Mouse (Mus musculus) G1E (cell line): ENCODE results near the gene Map3k5. TPM values are rescaled to one million over a fixed set of nuclear protein-coding genes. Genes with fewer than 3 reads are reported as not detected.

ENCODE experiments used
- ATAC-seq: 2 replicates; pipeline ENCODE4 v1.8.0; 2016; ENCODE audit warnings: mild to moderate bottlenecking; ENCODE audit not compliant: insufficient number of reproducible peaks, poor library complexity, low FRiP score, severe bottlenecking; ENCODE audit errors: extremely low read depth
- DNase-seq: peaks from one replicate; pipeline ENCODE4 v3.0.0; 2012; ENCODE audit warnings: low spot score
- H3K27me3 ChIP-seq: 2 replicates; pipeline ENCODE4 v1.6.1; 2012; ENCODE audit warnings: mild to moderate bottlenecking, low read length, inconsistent platforms; ENCODE audit not compliant: insufficient read depth
- H3K36me3 ChIP-seq: replicated peaks from 2 replicates; pipeline ENCODE3; 2012; ENCODE audit warnings: mild to moderate bottlenecking, inconsistent platforms
- H3K4me1 ChIP-seq: 2 replicates; pipeline ENCODE4 v1.6.1; 2012; ENCODE audit warnings: low read depth, low read length, inconsistent platforms, mixed read lengths; ENCODE audit not compliant: insufficient read depth
- H3K4me3 ChIP-seq: 2 replicates; pipeline ENCODE4 v1.5.1; 2012; ENCODE audit warnings: low read depth, mild to moderate bottlenecking, inconsistent platforms, low read length, moderate library complexity, mixed read lengths
- H3K9me3 ChIP-seq: replicated peaks from 2 replicates; pipeline ENCODE4 v1.6.1; 2012; ENCODE audit warnings: inconsistent platforms
- CTCF ChIP-seq: IDR thresholded peaks from 2 replicates; pipeline ENCODE4 v1.5.1; 2012; ENCODE audit warnings: low read depth, low read length, inconsistent platforms, mixed read lengths
- GATA1 ChIP-seq: IDR thresholded peaks from 2 replicates; pipeline ENCODE4 v1.6.1; 2012; ENCODE audit warnings: borderline replicate concordance, low read length, inconsistent platforms, mixed read lengths
- GATA2 ChIP-seq: IDR thresholded peaks from 2 replicates; pipeline ENCODE4 v1.6.1; 2012; ENCODE audit warnings: low read depth, low read length, inconsistent platforms, borderline replicate concordance
- POLR2AphosphoS5 ChIP-seq: IDR thresholded peaks from 2 replicates; pipeline ENCODE4 v1.6.1; 2012; ENCODE audit warnings: low read depth, low read length, inconsistent platforms; ENCODE audit not compliant: insufficient replicate concordance
- TAL1 ChIP-seq: conservative IDR thresholded peaks from 2 replicates; pipeline ENCODE4 v1.6.1; 2012; ENCODE audit warnings: low read depth, low read length, inconsistent platforms, mixed read lengths
- polyA plus RNA-seq: library from polyadenylated mRNA; stranded (reverse); fragments of >175 nt; gene quantifications from 2 replicates; pipeline ENCODE4 v1.2.3, GENCODE M21; 2012
- total RNA-seq, 2 experiments: library from RNA; stranded (forward) in 1 of 2; stranded (reverse) in 1 of 2; fragments of 200-1000 nt in 1 of 2; fragments of >200 nt in 1 of 2; fragmentation: Nextera tagmentation in 1 of 2; gene quantifications; 2 replicates each; pipeline ENCODE4 v1.2.3; 2014 to 2017

Gene Map3k5
- total and polyA plus RNA-seq, 3 experiments: 0.18 to 1.4 (median 1.3) TPM

DNA sequence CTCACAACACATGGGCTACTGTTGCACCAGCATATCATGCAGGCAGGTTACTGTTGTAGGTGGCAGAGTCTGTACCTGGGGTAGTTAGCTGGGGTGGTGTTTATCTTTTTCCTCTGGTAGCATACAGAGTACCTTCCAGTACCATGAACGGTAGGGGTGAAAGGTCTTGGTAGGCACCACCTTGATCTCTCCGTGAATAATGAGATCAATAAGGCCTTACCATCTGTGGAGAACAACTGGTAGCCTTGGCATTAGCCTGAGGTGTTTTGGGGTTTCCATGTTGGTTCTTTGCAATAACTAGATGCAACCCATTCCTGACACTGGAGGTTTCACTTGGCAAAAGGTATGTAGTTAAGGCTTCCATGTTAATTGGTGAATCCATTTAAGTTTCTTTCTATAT lies 109.8 kb downstream of the Map3k5 start:
- no peaks in the 10 kb centered on the region for H3K9me3 ChIP-seq
- no peaks in the 10 kb centered on the region for H3K36me3 ChIP-seq
- TF ChIP-seq TAL1: no peak
- DNase-seq: no peak
- H3K4me3 ChIP-seq: no peak overlapping the region
- peaks cover 2% of the 10 kb centered on the region; the same call in 1 of the 2 replicates for H3K4me1 ChIP-seq
- no peak for ATAC-seq
- H3K27me3 ChIP-seq: peaks cover 12% of the 10 kb centered on the region

DNA sequence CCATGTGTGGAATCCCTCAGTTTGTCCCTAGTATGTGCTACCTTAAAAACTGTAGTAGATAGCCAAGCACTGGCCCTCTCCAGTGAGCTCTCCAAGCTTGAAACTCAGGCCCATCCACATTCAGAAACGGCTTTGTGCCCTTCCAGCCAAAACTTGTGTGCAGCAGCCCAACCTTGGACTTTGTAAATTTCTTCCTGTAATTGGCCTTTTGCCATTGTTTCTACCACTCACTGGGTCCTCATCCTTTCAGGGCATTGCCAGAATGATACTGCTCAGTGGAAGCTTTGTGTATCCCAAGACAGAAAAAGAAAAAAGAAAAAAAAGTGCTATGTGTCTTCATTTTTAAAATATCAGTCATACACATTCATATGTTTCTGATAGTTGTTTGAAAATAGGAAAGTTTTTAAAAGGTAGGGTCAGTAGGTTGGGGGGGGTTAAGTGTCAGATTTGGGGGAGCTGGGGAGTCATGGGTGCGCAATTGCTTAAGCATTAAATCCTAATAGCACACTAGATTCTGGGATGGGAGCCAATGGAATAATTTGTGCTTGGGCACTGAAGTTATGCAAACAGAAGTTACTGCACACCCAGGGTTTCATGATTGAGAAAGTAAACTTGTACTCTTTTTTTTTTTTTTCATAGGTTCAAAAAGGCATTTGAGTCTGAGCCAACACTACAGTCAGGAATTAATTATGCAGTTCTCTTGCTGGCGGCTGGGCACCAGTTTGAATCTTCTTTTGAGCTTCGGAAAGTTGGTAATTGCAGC lies 111.6 kb downstream of the Map3k5 start:
- no peaks in the 10 kb centered on the region for H3K9me3 ChIP-seq
- DNase-seq (no peak), ATAC-seq (no peak)
- TF ChIP-seq CTCF: no peak
- TF ChIP-seq GATA2: no peak
- TF ChIP-seq TAL1: no peak
- no peak for TF ChIP-seq POLR2AphosphoS5
- TF ChIP-seq GATA1: no peak
- no peaks in the 10 kb centered on the region for H3K4me1 ChIP-seq
- H3K4me3 ChIP-seq: no peak overlapping the region
- no peaks in the 10 kb centered on the region for H3K36me3 ChIP-seq
- peaks cover 7% of the 10 kb centered on the region for H3K27me3 ChIP-seq

DNA sequence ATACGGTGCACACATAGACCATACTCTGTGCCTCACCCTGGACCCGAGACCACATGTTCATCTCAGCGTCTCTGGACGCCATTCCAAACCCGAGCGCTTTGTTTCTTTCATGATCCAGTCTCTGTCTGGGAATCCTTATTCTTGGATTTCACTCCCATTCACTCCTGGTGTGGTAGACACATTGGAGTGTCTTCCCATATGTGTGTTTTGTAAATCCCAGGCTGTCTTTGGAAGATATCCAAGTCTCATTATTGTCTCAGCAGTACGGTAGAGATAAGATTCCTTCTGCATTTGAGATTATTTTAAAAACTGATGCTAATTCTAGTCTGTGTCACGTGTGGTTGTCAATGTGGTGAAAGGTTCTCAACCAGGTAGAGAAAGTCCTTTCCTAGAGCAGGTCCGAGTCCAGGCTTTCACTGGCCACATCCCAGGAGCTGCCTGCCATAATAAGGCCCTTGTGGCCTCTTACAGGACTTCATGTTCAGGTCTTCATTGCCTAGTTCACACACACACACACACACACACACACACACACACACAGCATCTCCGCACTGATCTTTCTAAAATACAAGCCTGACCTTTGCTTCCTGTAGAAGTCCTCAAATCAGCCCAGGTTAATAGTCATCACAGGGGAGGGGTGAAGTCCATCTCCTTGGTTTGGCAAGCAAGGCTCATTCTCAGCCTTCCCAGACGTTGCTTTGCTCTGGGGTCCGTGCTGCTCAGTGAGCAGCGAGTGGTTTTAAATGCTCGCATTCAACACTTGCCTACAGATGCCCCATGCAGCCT lies 122.8 kb downstream of the Map3k5 start:
- TF ChIP-seq GATA2: no peak
- TF ChIP-seq TAL1: no peak
- no peak for TF ChIP-seq CTCF
- TF ChIP-seq GATA1: no peak
- TF ChIP-seq POLR2AphosphoS5: no peak
- H3K27me3 ChIP-seq: peaks cover 10% of the 10 kb centered on the region
- no peaks in the 10 kb centered on the region for H3K36me3 ChIP-seq
- H3K4me1 ChIP-seq: no peaks in the 10 kb centered on the region; the same call in 1 of the 2 replicates
- no peaks in the 10 kb centered on the region for H3K9me3 ChIP-seq
- DNase-seq: no peak
- no peak for ATAC-seq
- no peak overlapping the region for H3K4me3 ChIP-seq

DNA sequence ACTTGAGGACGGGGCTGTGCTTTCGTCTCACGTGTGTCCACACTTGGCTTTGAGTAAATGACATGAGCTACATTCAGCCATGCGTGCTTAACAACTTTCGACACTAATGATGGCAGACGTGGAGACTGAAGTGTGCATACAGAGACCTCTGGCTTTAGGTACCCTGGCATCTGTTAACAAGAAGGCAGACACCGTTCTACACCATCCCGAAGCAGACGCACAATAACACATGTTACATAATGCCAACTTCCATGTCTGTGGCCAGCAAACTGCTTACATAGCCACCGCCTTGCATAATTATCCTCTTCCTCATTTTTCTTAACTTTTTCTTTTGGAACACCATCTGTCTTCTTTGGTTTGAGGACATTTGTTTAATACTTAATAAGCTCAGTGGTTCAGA lies 123.8 kb downstream of the Map3k5 start:
- no peaks in the 10 kb centered on the region for H3K9me3 ChIP-seq
- no peak for TF ChIP-seq GATA2
- no peak for TF ChIP-seq POLR2AphosphoS5
- TF ChIP-seq TAL1: no peak
- no peak for TF ChIP-seq CTCF
- TF ChIP-seq GATA1: no peak
- no peaks in the 10 kb centered on the region; the same call in 1 of the 2 replicates for H3K4me1 ChIP-seq
- DNase-seq (no peak), ATAC-seq (no peak)
- no peaks in the 10 kb centered on the region for H3K36me3 ChIP-seq
- peaks cover 10% of the 10 kb centered on the region for H3K27me3 ChIP-seq
- no peak overlapping the region for H3K4me3 ChIP-seq

DNA sequence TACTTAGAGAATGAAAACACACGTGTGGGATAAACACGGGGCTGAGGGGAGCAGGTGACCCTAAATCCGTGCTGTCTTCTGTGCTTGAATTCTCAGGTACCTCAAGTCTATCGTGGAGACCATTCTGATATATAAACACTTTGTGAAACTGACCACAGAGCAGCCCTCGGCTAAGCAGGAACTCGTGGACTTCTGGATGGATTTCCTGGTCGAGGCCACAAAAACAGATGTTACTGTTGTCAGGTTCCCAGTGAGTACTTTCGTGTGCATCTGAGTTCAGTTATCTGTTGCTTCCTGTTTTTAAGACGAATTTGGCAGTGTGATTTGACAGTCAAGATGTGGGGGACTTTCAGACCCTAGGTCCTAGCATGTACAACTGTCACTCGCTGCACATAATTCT lies 124.6 kb downstream of the Map3k5 start:
- Histone ChIP-seq H3K4me1 (no peaks in the 10 kb centered on the region; the same call in 1 of the 2 replicates), H3K27me3 (peaks cover 10% of the 10 kb centered on the region), H3K4me3 (no peak overlapping the region), H3K36me3 (no peaks in the 10 kb centered on the region), H3K9me3 (no peaks in the 10 kb centered on the region)
- DNase-seq (no peak), ATAC-seq (no peak)
- TF ChIP-seq CTCF: no peak
- no peak for TF ChIP-seq GATA2
- no peak for TF ChIP-seq POLR2AphosphoS5
- no peak for TF ChIP-seq GATA1
- TF ChIP-seq TAL1: no peak

DNA sequence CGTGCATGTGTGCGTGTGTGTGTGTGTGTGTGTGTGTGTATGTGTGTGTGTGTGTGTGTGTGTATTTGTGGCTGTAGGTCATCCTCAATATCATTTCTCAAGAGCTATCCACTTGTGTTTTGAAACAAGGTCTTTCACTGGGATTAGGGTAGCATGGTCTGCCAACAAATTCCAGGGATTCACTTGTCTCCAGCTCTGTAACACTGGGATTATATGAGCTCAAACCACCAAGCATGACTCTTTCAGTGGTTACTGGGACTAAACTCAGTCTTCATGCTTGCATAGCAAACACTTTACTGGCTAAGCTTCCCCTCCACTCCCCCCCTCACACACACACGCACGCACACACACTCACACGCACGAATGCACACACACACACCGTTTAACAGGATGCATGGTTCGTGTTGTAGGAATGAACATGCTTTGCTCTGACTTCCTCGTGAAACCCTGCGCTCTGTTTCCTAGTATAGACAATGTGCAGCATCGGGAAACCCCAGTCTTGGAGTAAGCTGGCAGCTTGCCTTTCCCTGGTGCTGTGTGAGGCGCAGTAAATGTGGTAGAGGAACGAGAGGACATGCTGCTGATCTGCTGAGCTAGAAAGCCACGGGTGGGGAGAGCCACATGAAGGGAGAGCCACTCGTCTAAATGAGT lies 126.2 kb downstream of the Map3k5 start:
- ATAC-seq (no peak), DNase-seq (no peak)
- Histone ChIP-seq H3K9me3 (no peaks in the 10 kb centered on the region), H3K36me3 (no peaks in the 10 kb centered on the region), H3K4me1 (no peaks in the 10 kb centered on the region; the same call in 1 of the 2 replicates), H3K27me3 (peaks cover 10% of the 10 kb centered on the region), H3K4me3 (no peak overlapping the region)
- TF ChIP-seq TAL1 (no peak), POLR2AphosphoS5 (no peak), GATA1 (no peak), GATA2 (no peak), CTCF (no peak)
